Mouse (Mus musculus): ENCODE results near the gene Nup93. TPM values are rescaled to one million over a fixed set of nuclear protein-coding genes. Genes with fewer than 3 reads are reported as not detected.
"Not testable (repeated sequence)": the region's sequence is repeated elsewhere in the genome, so short reads cannot be mapped to it uniquely, and the experiment has no call there.

Nup93 gene
- 10 to 100 TPM; 12.3 to 17.5 TPM for total RNA-seq (2021)
- polyA plus RNA-seq (2012; rRNA removed) = 5.3 and 5.4 TPM in 2 replicates
- long read RNA-seq, transcript Nup93-201 (22 exons, 2,707 nt) = major isoform, 17 of 26 reads
- long read RNA-seq, partial matches to known transcripts = 1 of 26 reads
- long read RNA-seq, other reads (novel, unspliced or antisense) = 3 of 26 reads

DNA sequence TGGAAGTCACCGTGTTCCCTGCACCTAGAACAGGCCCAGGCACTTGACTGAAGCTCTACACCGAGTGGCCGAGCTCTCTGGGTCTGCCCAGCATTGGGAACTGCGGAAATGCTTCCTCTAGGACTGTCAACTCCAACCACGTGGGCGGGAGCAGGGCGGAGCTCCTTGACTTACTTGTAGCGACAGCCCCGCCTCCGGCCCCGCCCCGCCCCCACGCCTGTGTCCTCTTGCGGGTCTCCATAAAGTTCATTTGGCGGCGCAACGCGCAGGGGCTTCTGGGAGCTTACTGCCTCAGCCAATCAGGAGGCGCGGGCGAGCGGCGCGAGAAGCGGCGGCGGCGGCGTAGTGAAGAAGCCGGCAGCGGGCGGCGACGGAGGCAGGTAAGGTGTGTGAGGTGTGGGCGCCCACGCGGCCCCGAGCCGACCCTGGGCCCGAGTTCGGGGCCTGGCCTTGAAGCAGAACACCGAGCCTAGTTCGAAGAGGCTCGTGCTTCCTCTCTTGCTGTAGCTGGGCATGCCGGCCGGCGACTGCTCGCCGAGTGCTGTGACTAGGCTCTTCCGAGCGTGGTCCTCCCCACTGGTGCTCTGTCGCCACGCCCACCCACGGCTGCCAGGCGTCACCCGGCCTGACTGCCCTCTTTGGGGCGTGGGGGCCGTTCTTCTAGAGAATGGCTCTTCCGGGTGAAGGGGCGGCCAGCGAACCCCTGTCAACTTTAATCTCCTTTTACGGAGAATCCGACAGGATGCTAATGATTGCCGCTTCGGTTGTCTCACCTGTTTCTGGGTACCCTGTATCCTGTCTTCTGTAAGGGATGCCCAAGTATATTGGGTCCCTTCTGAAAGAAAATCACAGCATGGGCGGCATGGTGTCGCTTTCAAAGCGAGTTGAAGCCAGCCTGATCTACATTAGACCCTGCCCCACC, at the start of gene Nup93:
Nup93 (plus strand) TSS at position 313 of the 922 bp plus-strand sequence.
- peak; percentile 99 for DNase-seq

DNA sequence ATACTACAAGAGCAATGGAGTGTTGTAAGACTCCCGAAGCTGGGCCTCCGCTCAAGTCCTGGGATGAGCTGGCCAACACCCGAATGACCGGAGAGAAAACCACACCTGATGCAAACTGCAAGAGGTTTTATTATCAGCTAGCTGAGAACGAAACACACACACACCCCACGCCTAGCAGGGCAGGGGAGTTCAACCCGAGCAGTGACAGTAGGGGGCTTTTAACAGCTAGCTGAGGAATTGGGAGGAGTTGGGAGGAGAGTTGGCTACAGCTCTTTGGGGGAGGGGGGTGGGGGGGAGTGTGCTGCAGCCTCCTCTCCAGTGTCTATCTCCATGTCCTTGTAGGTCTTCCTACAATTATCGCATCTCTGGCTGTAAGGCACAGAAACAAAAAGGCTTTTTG, 48.6 kb upstream of the Nup93 start:
- not testable (repeated sequence) for DNase-seq

DNA sequence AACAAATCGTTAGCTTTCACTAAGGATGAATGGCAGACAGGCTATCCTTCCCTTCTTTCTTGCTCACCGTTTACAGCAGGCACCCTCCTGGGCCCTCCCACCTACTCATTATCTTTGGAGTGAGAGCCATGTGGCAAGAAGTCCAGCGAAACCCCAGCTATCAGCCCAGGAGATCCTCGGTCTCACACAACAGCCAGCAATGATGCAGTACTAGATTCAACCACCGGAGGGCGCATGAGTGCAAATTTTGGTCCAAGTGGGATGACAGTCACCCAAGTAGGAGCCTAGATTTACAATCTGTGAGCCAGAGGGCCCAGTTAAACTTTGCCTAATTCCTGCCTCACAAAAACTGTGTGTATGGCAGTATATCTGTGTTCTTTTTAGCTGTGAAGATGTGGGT, 47.1 kb upstream of the Nup93 start:
- peak; percentile 89 for DNase-seq

DNA sequence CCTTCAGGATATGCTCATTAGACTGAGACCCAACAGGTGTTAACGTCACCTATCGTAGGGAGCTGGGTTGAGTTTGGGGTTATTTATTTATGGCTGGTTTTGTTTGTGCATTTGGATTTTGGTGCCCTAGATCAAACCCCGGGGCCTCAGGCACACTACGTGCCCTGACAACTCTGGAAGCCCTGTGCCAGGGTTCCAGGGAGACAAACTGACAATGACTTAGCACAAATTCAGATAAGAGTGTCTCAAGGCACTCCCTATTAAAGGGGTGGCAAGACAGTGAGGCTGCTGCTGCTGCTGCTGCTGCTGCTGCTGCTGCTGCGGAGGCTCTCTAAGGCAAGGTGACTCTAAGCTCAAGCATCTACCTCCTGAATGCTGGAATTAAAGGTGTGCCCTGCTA, 44.8 kb upstream of the Nup93 start:
- DNase-seq = no peak

DNA sequence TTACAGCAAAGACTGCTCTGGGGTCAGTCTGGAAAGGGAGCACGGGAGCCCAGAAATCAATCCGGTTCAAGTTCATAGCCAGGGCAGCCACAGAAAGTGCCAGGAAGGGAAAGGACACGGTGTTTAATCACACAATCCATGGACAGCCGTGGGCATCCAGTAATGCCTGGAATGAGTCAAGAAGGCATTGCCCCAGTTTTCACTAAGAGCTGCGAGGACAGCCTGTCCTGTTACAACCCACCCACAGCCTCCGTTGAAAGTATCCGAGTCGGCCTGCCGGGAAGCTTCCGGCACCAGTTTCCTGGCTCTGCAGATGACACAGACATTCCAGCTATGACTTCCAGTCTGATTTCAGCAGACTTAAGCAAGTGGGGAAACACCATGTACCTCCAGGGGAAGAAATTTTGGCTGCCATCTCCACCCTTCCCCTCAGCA, 43.0 kb upstream of the Nup93 start:
- DNase-seq = peak; percentile 61

DNA sequence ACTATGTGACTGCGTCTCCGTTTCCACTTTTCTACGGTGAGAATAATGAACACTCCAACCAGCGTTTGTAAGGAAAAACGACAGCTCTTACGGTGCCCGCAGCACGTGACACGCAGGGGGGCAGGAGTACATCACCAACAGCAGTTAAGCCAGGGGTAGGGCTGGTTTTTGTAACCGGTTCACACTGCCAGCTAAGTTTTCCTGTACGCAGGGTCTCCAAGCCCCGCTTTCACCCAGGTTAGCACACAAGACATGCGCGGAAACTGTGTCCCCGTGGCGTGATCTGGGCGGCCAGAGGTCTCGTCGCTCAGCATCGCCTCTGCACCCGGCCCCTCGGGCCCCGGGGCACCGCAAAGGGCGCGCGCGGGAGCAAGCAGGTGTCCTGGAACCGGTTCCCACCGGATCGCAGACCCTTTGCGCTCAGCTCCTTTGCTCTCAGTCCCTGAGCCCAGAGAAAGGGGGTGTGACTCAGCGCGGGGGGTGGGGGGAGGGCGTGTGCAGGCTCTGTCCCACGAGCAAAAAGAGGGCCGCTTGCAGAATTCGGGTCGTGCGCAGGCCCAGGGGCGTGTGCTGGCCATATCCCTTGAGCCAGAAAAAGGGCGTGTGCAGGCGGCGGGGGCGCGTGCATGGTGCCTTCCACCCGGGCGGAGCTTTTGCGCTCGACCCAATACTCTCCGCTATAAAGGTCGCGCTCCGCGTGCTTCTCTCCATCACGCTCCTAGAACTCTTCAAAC, 42.1 kb upstream of the Nup93 start, which contains the start of gene Mt2:
Mt2 (plus strand) TSS at position 590 of the 734 bp plus-strand sequence.
- peak; percentile 92 for DNase-seq

DNA sequence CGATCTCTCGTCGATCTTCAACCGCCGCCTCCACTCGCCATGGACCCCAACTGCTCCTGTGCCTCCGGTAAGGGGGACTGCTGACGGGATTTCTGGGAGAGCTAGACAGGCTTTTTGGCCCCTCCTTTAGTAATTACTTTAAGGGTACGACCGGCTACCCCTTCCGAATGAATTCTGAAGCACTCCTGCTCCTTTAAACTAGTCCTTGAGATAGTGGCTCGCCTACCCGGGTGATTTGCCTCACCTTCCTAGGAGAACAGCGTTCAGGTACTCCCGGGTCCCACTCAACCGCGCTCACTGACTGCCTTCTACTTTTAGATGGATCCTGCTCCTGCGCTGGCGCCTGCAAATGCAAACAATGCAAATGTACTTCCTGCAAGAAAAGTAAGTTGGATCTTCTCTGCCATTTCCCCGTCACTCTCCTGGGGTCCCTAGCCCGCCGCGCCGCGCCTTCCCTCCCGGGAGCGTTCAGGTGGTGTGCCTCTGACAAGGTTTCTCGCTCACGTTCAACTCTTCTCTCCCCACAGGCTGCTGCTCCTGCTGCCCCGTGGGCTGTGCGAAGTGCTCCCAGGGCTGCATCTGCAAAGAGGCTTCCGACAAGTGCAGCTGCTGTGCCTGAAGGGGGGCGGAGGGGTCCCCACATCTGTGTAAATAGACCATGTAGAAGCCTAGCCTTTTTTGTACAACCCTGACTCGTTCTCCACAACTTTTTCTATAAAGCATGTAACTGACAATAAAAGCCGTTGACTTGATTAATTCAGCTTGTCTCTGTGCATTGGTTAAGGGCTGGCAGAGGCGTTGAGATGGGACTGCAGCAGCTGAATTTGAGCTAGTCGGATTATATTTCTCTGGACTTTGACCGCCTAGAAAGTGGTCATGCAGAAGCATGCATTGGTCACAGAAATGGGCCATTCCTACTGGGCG, 41.3 kb upstream of the Nup93 start:
- DNase-seq = peak; percentile 51

DNA sequence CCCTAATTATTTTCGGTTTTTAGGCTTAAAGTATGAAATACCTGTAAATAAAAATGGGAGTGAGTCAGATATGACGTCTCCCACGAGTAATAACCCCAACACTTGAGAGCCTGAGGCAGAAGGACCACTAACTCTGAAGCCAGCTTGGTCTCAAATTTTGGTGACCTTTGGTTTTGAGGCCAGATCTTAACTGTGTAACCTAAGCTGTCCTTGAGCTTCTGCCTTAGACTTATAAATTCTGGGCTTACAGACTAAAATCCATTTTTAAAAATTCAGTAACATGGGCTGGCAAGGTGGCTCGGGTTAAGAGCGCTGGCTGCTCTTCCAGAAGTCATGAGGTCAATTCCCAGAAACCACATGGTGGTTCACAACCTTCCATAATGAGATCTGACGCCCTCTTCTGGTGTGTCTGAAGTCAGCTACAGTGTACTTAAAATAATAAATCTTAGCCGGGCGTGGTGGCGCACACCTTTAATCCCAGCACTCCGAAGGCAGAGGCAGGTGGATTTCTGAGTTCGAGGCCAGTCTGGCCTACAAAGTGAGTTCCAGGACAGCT, 40.4 kb upstream of the Nup93 start:
- no peak for DNase-seq

DNA sequence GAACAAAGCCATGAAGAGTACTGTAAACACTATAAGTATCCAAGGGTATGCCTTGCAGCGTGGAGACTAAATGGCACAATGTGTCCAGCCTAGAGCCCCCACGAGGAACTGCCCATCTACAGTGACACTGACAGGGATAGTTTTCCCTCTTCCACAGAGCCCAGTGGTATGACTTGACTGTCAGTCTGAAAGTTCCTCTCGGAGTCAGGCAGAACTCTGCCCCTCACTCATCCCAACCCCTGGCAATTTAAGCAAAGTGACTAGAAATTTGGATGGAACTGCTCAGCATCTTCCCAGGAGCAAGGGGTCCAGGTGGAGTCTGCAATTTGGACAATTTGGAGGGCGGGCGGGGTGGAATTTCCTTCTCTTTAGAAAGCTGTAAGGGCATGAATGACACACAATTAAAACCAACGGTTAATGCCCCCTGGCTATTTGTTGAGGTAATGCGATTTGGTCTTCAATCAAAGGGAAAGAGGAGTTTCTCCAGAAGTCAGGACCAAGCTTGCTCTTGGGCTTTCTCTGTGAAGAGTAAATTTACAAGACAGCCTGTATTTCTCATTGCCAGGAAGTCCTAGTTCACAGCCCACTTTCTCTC, 39.6 kb upstream of the Nup93 start:
- DNase-seq = no peak

DNA sequence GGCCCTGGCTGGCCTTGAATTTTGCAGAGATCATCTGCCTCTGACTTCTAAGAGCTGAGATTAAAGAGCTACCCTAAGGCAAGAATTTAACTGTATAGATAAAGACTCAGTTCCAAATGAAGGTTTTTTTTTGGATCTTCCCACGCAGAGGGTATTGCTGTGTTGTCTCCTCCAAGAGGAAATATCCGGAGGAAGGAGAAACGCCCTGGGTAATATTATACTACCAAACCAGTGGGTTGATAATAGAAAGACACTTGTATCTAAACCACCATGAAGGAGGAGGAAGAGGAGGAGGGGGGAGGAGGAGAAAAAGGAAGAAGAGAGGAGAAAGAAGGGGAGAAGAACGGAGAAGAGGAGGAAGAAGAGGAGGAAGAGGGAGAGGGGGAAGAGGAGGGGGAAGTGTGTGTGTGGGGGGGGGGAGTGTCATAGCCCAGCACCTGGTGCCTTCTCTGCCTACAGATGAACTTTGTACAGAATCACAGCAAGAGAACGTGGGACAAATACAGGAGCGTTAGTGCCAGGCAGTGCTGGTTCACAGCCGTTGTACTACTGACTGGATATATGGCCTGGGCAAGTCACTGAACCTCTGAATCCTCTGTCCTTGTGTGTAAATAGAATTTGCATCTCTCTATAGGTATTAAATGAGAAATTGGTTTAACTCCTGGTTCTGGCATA, 36.5 kb upstream of the Nup93 start:
- DNase-seq = no peak

DNA sequence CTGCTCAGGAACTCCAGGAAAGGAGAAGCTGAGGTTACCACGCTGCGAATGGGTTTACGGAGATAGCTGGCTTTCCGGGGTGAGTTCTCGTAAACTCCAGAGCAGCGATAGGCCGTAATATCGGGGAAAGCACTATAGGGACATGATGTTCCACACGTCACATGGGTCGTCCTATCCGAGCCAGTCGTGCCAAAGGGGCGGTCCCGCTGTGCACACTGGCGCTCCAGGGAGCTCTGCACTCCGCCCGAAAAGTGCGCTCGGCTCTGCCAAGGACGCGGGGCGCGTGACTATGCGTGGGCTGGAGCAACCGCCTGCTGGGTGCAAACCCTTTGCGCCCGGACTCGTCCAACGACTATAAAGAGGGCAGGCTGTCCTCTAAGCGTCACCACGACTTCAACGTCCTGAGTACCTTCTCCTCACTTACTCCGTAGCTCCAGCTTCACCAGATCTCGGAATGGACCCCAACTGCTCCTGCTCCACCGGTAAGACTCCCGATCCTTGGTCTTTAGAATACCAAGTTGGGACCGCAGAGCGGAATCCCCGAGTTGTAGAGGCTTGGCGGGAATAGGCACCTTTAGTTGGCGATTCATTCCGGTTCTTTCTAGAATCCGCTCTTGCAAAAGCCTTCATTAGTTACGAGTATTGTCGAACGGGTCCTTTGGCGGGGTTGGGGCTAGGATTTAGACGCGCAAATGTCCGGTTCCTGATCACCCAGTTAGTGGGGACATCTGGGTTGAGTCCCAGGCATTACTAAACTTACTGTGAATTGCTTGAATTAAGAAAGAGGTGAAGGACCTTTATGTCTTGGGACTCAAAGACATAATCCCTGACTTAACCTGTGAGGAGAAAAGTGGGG, 35.3 kb upstream of the Nup93 start, which contains the start of gene Mt1:
Mt1 (plus strand) TSS at position 226 of the 856 bp plus-strand sequence.
- DNase-seq = peak; percentile 97

DNA sequence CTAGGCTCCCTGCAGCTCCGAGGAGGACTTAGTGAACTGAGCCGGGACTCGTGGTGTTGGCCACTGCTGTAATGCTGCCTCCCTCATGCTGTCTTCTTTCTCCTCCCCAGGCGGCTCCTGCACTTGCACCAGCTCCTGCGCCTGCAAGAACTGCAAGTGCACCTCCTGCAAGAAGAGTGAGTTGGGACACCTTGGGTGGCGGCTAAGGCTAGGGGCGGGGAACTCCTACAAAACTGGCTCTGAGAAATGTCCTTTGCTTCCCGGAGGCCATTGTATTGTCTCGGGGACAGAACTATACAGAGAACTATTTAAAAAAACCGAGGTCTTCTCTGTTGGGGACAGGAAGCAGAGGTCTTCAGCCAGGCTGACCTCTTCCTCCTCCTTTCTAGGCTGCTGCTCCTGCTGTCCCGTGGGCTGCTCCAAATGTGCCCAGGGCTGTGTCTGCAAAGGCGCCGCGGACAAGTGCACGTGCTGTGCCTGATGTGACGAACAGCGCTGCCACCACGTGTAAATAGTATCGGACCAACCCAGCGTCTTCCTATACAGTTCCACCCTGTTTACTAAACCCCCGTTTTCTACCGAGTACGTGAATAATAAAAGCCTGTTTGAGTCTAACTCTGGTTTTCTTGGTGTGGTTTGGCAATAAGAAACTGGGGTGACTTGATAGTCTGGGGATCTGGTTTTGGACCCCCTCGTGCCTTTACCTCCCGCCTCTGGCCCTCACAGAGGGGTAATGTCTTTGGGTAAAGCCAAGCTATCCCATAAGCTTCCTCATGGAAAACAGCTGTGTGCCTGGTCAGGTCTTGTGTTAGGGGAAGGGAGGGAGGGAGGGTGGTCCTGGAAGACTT, 34.4 kb upstream of the Nup93 start:
- DNase-seq = peak; percentile 59

DNA sequence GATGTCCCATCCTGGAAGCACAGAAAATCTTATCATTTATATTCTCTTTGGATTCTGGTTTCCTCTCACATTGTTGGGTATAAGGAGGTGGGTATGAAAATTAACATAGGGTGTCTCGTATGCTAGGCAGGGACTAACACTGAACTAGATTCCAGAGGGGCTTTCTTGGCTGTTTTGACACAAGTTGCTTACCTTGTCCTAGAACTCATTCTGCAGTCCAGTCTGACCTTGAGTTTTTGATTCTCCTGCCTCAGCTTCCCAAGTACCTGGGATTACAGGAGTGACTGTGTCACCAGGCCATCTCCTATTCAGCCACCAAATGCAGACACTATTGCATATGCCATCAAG, 33.8 kb upstream of the Nup93 start:
- no peak for DNase-seq

DNA sequence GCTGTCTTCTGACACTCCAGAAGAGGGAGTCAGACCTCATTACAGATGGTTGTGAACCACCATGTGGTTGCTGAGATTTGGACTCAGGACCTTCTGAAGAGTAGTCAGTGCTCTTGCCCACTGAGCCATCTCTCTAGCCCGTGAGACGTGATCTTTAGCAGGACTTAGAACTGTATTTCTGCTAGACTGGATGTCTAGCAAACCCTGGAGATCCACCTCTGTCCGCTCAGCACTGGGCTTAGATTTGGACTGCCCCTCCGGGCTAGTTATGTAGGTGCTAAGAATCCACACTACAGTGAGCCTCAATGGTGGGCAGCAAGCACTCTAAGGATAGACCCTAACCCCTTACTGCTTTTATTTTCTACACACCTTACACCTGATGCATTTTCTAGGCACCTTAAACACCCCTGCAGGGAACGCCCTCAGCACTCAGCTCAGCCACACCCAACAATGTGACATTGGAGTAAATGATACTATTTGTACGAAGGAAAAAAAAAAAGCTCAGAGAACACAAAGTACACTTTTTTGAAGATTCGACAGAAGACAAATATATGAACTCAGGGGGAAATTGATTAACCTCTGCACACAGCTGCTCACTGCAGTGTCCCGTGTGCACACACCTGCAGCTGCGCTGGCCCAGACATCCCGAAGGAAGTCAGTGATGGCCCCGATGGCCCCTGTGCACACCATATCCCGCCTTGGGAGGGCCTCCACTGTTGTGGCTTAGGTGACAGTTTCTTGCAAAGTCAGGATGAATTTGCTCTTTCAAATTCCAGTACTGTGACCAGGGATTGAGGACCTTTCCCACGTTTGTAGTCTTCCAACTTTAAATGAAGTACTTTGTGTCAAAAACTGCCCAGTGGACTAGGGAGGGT, 32.1 kb upstream of the Nup93 start:
- no peak for DNase-seq

DNA sequence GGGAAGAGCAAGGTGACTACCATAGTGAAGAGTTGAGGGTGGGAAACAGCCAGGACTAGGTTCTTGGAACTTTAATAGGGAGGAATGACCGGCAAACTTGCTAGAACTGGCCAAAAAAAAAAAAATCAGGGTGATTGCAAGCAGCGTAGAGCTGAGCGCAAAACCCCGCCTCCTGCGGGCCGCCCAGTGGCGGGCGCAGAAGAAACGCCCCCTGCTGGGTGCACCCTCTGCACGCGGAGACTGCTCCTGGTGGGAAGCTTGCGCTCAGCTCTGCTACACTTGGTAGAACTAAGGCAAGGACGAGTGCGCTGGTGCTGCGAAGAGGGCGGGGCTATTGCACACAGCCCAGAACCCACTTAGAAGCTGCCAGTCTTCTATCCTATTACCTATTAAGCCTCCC, 31.2 kb upstream of the Nup93 start:
- DNase-seq = peak; percentile 91

DNA sequence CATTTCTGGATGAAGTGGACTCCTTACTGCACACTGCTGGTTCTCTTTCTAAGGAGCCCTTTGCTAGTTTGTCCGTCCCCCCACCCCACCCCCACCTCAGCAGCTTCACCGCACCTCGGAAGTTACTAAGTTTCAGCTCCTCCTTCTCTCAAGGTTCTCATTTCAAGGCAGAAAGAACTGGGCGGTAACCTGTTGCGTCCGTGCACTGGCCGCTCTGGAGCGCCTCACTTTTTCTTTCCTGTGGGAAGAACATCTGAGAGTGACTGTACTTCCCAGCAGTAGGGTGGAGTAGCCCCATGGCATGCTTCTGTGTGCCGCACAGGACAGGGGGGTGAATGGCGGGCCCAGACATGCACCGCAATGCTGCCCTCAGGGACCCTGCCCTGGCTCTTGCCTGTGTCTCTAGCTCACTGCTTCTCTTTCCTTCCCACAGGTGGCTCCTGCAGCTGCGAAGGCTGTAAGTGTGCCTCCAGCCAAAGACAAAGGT, 30.0 kb upstream of the Nup93 start:
- DNase-seq = no peak

DNA sequence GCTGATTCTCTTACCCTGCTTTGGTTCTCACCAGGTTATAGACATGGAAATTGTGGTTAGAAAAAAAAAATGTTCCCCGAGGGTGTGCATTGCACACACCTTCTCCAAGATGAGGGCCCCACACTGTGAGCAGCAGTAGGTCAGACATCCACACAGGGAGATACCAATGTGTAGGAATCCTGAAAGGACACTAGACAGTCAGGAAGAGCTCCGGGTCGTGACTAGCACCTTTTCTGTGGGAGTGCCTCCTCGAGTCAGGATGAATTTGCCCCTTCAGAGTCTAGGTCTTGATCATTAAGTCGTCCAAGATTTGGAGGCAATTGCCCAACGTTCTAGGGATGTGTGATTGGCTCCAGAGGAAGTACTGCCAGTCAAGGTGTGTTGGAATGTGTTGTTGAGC, 28.6 kb upstream of the Nup93 start:
- no peak for DNase-seq
